Mouse (Mus musculus) G1E (cell line): Measurements from ENCODE around the gene Plod1.

Experiments used
- CTCF ChIP-seq: IDR thresholded peaks from 2 replicates; pipeline ENCODE4 v1.5.1; 2012; ENCODE audit warnings: low read depth, low read length, inconsistent platforms, mixed read lengths
- GATA1 ChIP-seq: IDR thresholded peaks from 2 replicates; pipeline ENCODE4 v1.6.1; 2012; ENCODE audit warnings: borderline replicate concordance, low read length, inconsistent platforms, mixed read lengths
- GATA2 ChIP-seq: IDR thresholded peaks from 2 replicates; pipeline ENCODE4 v1.6.1; 2012; ENCODE audit warnings: low read depth, low read length, inconsistent platforms, borderline replicate concordance
- POLR2AphosphoS5 ChIP-seq: IDR thresholded peaks from 2 replicates; pipeline ENCODE4 v1.6.1; 2012; ENCODE audit warnings: low read depth, low read length, inconsistent platforms; ENCODE audit not compliant: insufficient replicate concordance
- TAL1 ChIP-seq: conservative IDR thresholded peaks from 2 replicates; pipeline ENCODE4 v1.6.1; 2012; ENCODE audit warnings: low read depth, low read length, inconsistent platforms, mixed read lengths

DNA sequence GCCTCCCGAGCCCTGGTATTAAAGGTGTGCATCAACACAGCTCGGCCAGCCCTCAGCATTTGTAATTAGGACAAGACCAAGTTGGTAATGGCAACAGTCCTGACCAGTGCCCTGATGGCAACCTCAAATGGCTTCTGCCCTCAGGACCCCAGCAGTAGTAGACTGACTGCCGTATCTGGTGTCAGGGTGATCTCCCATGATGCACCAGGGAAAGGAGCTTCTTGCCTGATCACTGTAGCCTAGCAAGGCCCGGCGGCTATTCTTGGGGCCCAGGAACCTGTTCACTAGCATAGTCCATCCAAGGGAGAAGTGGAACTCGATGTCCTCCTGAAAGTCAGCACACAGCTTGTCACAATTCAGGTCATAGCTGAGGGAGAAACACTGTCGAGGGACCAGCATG, 54.8 kb downstream of the Plod1 start:
- TF ChIP-seq CTCF (no peak), POLR2AphosphoS5 (no peak), GATA1 (no peak), GATA2 (no peak), TAL1 (no peak)
